Mouse (Mus musculus): ENCODE measurements around the gene Olfr263. TPM values are rescaled to one million over a fixed set of nuclear protein-coding genes. Genes with fewer than 3 reads are reported as not detected.
"Not testable (repeated sequence)": the region's sequence is repeated elsewhere in the genome, so short reads cannot be mapped to it uniquely, and the experiment has no call there.

The Olfr263 gene
- not detected in 2 replicates for polyA plus RNA-seq (2012; rRNA removed)

DNA sequence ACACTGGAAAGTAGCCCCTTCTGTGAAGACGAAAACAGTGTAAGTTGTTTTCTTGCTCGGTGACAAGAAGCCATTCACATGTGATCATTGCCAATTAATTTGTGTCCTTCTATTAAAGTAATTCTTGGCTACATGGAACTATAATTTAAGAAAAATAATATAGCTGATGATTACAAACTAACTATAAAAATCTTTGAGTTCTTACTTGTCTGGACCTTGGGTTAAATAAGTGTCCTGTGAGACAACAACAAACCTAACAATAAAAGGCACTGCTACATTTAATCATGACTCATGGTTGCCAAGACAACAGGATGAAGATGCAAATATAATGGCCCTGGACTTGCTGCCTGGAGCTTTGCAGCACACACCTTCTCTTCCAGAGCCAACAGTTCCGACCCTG is at the start of gene Olfr263:
Gene Olfr263, plus strand, starts transcription at position 301 of the 400 bp plus-strand sequence.
- 83% methylated on average over 3 of the region's 3 CpGs for WGBS
- not testable (repeated sequence) for H3K4me1 ChIP-seq (ENCODE audit: control insufficient read depth, insufficient read depth, insufficient read length); DNase-seq (ENCODE audit: low read depth in 1 of 2, low spot score in 2 of 2); H3K36me3 ChIP-seq (ENCODE audit: control insufficient read depth, insufficient read depth, low read length); H3K27ac ChIP-seq (ENCODE audit: insufficient read depth, low read length); H3K4me3 ChIP-seq (ENCODE audit: extremely low read depth, insufficient read depth, insufficient read length); H3K27me3 ChIP-seq (ENCODE audit: control insufficient read depth, insufficient read depth, low read length)

DNA sequence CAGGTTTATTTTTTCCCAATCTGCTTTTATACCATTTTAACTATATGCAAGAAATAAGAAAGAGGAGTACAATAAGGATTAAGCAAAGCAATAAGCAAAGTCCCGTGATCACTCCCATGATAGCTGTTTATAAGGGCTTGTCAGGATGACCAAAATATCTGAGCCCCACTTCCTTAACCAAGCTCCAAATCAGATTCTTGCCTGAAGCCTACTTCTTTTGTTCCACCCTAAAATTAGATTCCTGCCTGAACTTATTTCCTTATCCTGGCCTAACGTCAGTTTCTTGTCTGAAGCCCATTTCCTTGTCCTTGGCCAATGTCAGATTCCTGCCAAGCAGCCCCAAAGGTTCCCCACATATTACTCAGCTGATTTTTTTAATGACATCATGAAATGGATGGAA is 46.8 kb upstream of the Olfr263 start:
- DNase-seq (ENCODE audit: low read depth in 1 of 2, low spot score in 2 of 2) = no peak
- H3K4me3 ChIP-seq (ENCODE audit: extremely low read depth, insufficient read depth, insufficient read length) = no peak overlapping the region
- WGBS = 60% methylated on average over 2 of the region's 2 CpGs
- no peaks in the 10 kb centered on the region for H3K27me3 ChIP-seq (ENCODE audit: control insufficient read depth, insufficient read depth, low read length)
- no peaks in the 10 kb centered on the region for H3K36me3 ChIP-seq (ENCODE audit: control insufficient read depth, insufficient read depth, low read length)
- no peaks in the 10 kb centered on the region for H3K4me1 ChIP-seq (ENCODE audit: control insufficient read depth, insufficient read depth, insufficient read length)
- no peak overlapping the region for H3K27ac ChIP-seq (ENCODE audit: insufficient read depth, low read length)
- TF ChIP-seq CTCF (IDR thresholded peaks at IDR 0.05; ENCODE audit: extremely low read depth, insufficient read depth, insufficient read length, insufficient replicate concordance) (no peak), POLR2A (IDR thresholded peaks at IDR 0.05; ENCODE audit: low read depth, low read length) (no peak)

DNA sequence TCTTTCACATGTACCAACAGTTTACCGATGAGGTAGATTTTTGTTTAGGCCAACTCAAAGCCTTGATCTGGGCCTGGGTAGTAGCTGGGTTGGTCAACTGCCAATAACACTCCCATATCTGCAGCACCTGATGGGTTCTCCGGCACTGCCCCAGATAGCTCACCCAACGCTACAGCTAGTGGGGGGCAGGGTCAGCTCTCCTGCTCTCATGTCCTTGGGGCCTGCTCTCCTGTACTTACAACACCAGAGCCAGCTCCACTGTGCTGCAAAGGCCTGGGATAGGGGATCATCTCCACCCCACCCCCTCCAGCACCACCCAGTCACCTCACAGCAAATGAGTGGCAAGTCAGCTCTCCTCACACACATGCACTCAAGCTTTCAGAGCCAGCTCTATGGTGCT is 19.7 kb upstream of the Olfr263 start:
- no peak overlapping the region for H3K27ac ChIP-seq (ENCODE audit: insufficient read depth, low read length)

DNA sequence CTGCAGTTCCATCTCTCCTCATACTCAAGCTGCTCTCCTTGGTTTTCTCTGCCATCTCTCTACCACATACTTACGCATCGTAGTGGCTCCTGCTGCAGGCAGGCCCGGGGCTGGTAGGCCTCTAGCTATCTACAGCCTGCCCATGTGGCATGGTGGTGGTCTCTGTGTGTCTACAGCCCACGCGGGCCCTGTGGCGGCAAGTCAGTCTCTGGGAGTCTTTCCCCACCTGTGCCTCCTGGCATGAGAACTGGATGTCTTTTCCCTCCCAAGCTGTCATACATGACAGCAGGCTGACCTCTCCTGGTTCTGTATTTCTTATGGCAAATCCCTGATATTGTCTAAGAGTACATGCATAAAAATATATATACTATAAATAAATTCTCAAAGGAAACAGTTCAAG is 19.0 kb upstream of the Olfr263 start:
- H3K27ac ChIP-seq (ENCODE audit: insufficient read depth, low read length) = no peak overlapping the region
- no peak for DNase-seq (ENCODE audit: low read depth in 1 of 2, low spot score in 2 of 2)
- no peaks in the 10 kb centered on the region for H3K36me3 ChIP-seq (ENCODE audit: control insufficient read depth, insufficient read depth, low read length)
- H3K4me1 ChIP-seq (ENCODE audit: control insufficient read depth, insufficient read depth, insufficient read length) = no peaks in the 10 kb centered on the region
- 90% methylated on average over 6 of the region's 6 CpGs for WGBS
- TF ChIP-seq POLR2A (IDR thresholded peaks at IDR 0.05; ENCODE audit: low read depth, low read length) (no peak), CTCF (IDR thresholded peaks at IDR 0.05; ENCODE audit: extremely low read depth, insufficient read depth, insufficient read length, insufficient replicate concordance) (no peak)
- no peak overlapping the region for H3K4me3 ChIP-seq (ENCODE audit: extremely low read depth, insufficient read depth, insufficient read length)
- H3K27me3 ChIP-seq (ENCODE audit: control insufficient read depth, insufficient read depth, low read length) = no peaks in the 10 kb centered on the region

More for the DNA sequence above, 19.7 kb upstream of the Olfr263 start:
- Histone ChIP-seq H3K27me3 (ENCODE audit: control insufficient read depth, insufficient read depth, low read length) (no peaks in the 10 kb centered on the region), H3K4me1 (ENCODE audit: control insufficient read depth, insufficient read depth, insufficient read length) (no peaks in the 10 kb centered on the region), H3K4me3 (ENCODE audit: extremely low read depth, insufficient read depth, insufficient read length) (no peak overlapping the region), H3K36me3 (ENCODE audit: control insufficient read depth, insufficient read depth, low read length) (no peaks in the 10 kb centered on the region)
- 93% methylated on average over 3 of the region's 3 CpGs for WGBS
- TF ChIP-seq CTCF (IDR thresholded peaks at IDR 0.05; ENCODE audit: extremely low read depth, insufficient read depth, insufficient read length, insufficient replicate concordance) (no peak), POLR2A (IDR thresholded peaks at IDR 0.05; ENCODE audit: low read depth, low read length) (no peak)
- DNase-seq (ENCODE audit: low read depth in 1 of 2, low spot score in 2 of 2) = no peak

DNA sequence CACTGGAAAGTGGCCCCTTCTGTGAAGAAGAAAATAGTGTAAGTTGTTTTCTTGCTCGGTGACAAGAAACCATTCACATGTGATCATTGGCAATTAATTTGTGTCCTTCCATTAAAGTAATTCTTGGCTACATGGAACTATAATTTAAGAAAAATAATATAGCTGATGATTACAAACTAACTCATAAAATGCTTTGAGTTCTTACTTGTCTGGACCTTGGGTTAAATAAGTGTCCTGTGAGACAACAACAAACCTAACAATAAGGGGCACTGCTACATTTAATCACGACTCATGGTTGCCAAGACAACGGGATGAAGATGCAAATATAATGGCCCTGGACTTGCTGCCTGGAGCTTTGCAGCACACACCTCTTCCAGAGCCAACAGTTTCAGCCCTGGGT is 18.3 kb upstream of the Olfr263 start, which contains the start of gene Olfr1369-ps1:
Gene Olfr1369-ps1, plus strand, starts transcription at position 301 of the 400 bp plus-strand sequence.
- 85% methylated on average over 3 of the region's 3 CpGs for WGBS
- DNase-seq (ENCODE audit: low read depth in 1 of 2, low spot score in 2 of 2); H3K4me3 ChIP-seq (ENCODE audit: extremely low read depth, insufficient read depth, insufficient read length); H3K27ac ChIP-seq (ENCODE audit: insufficient read depth, low read length); H3K4me1 ChIP-seq (ENCODE audit: control insufficient read depth, insufficient read depth, insufficient read length); H3K36me3 ChIP-seq (ENCODE audit: control insufficient read depth, insufficient read depth, low read length); H3K27me3 ChIP-seq (ENCODE audit: control insufficient read depth, insufficient read depth, low read length): not testable (repeated sequence)

DNA sequence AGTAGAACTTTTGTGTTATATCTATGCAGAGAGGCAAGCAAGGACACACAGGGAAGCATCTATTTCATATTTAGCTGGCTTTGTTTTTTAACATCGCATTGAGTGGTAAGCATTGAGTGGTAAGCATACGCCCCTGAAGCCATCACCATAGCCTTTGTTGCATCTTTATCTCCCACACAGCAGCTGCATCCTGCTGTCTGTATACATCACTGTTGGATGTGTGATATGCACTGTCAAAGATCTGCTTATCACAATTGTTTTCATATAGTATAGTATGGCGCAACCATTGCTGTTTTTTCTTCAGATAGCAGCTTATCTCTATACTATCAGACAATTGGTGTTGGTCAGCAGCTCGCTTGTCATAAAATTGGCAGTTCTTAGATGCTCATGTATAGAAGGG is 15.3 kb upstream of the Olfr263 start:
- Histone ChIP-seq H3K4me3 (ENCODE audit: extremely low read depth, insufficient read depth, insufficient read length) (no peak overlapping the region), H3K4me1 (ENCODE audit: control insufficient read depth, insufficient read depth, insufficient read length) (no peaks in the 10 kb centered on the region), H3K27me3 (ENCODE audit: control insufficient read depth, insufficient read depth, low read length) (no peaks in the 10 kb centered on the region), H3K36me3 (ENCODE audit: control insufficient read depth, insufficient read depth, low read length) (no peaks in the 10 kb centered on the region), H3K27ac (ENCODE audit: insufficient read depth, low read length) (no peak overlapping the region)
- no peak for DNase-seq (ENCODE audit: low read depth in 1 of 2, low spot score in 2 of 2)
- WGBS = 73% methylated on average over 4 of the region's 4 CpGs
- no peak for TF ChIP-seq POLR2A (IDR thresholded peaks at IDR 0.05; ENCODE audit: low read depth, low read length)

DNA sequence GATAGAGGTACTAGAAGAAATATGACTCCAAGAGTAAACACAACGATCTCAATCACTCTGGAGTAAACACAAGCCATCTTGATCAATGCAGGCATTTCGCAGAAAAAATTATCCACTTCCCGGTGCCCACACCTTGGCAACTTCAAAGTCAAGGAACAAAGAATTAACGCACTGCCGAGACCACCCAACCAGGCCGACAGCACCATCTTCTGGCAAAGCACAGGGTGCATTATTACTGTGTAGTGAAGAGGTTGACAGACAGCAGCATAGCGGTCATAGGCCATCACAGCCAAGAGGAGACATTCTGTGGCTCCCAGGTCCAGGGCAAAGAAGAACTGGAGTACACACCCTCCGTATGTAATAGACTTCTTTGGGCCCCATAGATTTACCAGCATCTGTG is 13.0 kb downstream of the Olfr263 start:
- no peak overlapping the region for H3K4me3 ChIP-seq (ENCODE audit: extremely low read depth, insufficient read depth, insufficient read length)
- DNase-seq (ENCODE audit: low read depth in 1 of 2, low spot score in 2 of 2) = no peak
- TF ChIP-seq CTCF (IDR thresholded peaks at IDR 0.05; ENCODE audit: extremely low read depth, insufficient read depth, insufficient read length, insufficient replicate concordance) (no peak), POLR2A (IDR thresholded peaks at IDR 0.05; ENCODE audit: low read depth, low read length) (no peak)
- WGBS = 62% methylated on average over 8 of the region's 8 CpGs
- H3K36me3 ChIP-seq (ENCODE audit: control insufficient read depth, insufficient read depth, low read length) = no peaks in the 10 kb centered on the region
- no peaks in the 10 kb centered on the region for H3K27me3 ChIP-seq (ENCODE audit: control insufficient read depth, insufficient read depth, low read length)
- H3K27ac ChIP-seq (ENCODE audit: insufficient read depth, low read length) = no peak overlapping the region
- H3K4me1 ChIP-seq (ENCODE audit: control insufficient read depth, insufficient read depth, insufficient read length) = no peaks in the 10 kb centered on the region

DNA sequence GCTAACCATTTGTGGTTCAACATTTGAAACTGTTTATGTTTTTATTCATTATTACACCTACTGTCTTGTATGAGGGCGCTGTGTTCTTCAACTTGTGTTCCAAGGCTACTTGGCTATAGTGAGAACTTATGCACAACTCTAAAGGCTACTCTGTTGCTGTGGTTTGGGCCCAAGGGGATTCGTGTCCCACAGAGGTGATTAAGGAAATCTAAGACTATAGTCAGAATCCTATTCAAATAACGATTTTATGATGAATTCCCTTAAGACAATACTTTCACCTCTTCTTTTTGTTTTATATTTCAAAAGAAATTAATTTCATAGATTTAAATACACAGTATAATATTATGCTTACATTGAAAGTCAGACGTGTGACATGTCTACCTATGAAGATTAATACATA is 16.3 kb downstream of the Olfr263 start, which contains the start of gene Olfr1368:
Gene Olfr1368, minus strand, starts transcription at position 101 of the 400 bp plus-strand sequence.
- H3K27me3 ChIP-seq (ENCODE audit: control insufficient read depth, insufficient read depth, low read length) = no peaks in the 10 kb centered on the region
- no peak for TF ChIP-seq POLR2A (IDR thresholded peaks at IDR 0.05; ENCODE audit: low read depth, low read length)
- TF ChIP-seq CTCF (IDR thresholded peaks at IDR 0.05; ENCODE audit: extremely low read depth, insufficient read depth, insufficient read length, insufficient replicate concordance) = no peak
- no peak within 1 kb of the TSS for H3K4me3 ChIP-seq (ENCODE audit: extremely low read depth, insufficient read depth, insufficient read length)
- WGBS = 70% methylated on average over 4 of the region's 4 CpGs
- H3K27ac ChIP-seq (ENCODE audit: insufficient read depth, low read length) = no peak within 1 kb of the TSS
- DNase-seq (ENCODE audit: low read depth in 1 of 2, low spot score in 2 of 2) = no peak
- H3K36me3 ChIP-seq (ENCODE audit: control insufficient read depth, insufficient read depth, low read length) = no peaks in the 10 kb centered on the region
- no peaks in the 10 kb centered on the region for H3K4me1 ChIP-seq (ENCODE audit: control insufficient read depth, insufficient read depth, insufficient read length)
